Mouse (Mus musculus) thymus, postnatal 4 days (tissue): ENCODE results near the gene Eif4g2.
A peak's percentile ranks its signal among the peaks of the same experiment; 100 is the strongest.

Experiments used
- DNase-seq: peaks from one replicate; pipeline ENCODE4 v3.0.0; 2021

Gene Eif4g2

DNA sequence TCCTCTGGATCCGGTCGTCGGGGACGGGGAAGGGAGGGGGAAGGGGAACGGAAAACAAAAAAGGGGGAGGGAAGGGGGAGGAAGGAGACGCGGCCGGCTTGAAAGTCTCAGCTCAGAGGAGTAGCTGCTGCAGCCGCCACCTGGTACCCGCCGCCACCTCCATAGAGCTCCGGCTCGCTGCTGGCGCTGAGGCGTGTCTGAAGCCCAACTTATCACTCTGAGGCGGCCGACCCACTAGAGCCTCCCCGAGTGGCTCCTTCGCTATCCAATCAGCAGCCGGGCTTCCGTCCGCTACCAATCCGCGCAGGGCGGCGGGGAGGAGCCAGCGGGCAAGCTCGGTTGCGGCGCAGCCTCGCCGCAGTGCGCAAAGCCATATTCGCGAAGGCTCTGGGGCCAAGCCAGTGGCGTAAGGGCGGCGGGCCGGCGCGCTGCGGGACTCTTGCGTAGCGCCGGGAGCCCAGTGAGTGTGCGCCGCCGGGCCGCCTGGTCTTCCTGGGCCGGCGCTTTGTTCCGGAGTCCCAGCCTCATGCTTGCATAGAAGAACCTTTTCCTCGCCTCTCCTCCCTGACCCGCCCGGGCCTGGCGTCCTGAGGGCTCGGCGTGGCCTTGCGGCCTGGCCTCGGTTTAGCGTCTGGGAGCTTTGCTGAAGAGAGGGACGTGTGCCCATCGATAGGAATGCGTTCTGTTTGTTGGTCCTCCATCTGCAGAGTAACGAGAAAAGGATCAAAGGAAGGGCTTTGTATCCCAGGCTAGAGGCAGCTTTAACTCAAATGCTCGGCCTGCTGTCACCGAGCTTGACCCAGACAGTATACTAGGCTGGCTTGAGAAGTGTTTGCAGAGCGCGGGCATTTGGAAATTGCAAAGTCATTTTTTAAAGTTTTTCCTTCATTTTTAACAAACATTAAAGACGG, at the start of gene Eif4g2:
Gene Eif4g2 (minus strand): TSS at position 209 of the 911 bp plus-strand sequence.
- peak; percentile 97 for DNase-seq

DNA sequence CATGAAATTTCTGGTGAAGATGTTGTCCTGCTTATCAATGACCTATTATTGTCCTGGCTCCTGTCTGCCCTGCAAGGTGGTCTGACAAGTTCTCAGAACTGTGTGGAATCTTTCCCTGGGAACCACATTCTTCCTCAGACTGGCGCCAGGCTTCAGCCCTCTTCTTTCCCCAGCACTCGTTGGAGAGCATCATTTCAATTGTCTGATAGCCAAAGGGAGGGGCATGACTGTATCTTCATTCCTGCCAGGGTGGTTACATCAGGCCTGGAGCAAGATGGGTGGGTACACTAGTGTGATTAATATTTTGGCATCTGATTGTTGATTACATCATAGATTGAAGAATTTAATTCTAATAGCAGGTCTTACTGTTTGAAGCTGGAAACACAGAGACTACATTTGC, 49.8 kb upstream of the Eif4g2 start:
- no peak for DNase-seq

DNA sequence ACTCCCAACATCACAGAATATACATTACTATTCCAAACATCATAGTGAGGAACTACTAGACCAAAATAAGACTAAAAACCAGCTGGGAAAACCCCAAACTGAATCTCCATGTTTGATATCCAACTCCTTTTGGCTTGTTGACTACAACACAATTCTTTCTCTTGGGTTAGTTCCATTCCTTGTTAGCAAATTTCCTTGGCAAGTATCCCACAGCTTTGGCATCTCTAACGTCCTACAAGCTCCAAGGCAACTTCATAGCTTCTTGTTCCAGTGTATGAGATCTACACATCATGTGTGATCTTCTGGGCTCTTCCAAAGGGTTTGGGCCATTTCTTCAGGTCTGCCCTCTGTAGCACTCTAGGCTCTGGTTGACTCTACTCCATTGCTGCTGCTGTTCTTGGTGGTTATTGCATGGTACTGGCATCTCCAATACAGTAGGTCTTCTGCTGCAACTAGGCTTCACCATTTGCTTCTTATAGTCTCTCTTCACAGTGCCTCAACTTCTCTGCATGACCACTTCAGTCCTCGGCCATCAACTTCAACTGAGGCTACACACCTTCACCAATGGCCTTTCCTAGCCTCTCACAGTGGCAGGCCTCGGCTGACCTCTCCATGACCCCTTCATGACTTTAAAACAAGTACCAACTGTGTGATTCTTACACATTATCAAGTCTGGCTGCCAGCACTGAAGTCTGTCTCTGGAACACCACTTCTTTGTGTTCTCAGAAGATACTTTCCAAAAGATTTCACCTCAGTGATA, 44.0 kb upstream of the Eif4g2 start:
- no peak for DNase-seq

DNA sequence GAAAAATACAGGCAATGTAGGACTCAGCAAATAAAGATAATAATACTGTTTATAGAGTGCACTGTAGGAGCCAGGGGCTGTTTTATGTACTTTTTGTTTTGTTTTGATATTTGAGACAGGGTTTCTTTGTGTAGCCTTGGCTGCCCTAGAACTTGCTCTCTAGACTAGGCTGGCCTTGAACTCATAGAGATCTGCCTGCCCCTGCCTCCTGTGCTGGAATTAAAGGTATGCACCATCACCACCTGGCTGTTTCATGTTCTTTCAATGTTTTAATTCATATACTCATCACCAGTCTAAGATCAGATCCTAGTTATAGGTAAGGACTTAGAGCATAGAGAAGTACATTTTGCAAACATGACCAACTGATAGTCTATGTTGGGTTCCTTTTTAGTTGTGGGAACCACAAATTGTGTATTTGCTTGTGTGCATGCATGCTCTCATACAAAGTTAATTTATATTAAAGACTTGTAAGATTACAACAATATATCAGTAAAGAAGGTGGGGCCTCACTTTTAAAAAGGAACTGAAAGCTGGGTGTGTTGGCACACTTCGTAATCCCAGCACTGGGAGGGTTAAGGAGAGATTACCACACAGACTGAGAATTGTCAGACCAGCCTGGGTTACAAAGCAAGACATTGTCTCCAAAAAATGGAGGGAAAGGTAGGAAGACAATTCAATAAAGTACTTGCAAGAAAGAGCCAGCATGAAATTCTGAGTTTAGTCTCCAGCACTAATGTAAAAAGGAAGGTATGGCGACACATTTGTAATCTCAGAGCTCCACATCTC, 41.1 kb upstream of the Eif4g2 start:
- no peak for DNase-seq

DNA sequence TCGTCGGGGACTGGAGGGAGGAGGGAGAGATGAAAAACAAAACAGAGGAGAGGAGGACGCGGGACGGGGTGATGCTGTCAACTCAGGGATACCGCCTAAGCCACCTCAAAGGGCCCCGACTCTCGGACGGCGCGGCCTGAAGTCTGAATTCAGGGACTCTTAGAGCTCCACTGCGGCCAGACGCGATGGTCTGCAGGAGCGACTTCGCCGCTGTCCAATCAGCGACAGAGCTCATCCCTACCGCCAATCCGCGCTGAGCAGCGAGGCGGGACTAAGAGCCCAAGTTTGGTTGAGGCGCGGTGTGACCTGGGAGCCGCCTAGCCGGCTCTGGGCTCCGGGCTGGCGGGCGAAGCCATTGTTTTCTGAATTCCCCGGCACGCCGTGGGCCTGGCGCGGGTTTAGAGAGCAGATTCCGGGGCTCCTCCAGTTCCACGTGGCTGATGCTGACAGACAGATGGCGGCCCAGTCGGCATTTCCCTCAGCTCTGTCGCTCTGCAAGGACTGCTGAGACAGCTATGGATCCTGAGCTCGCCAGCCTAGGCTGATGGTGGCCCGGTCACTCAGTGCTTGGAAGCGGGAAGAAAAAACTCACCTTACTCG, 39.8 kb upstream of the Eif4g2 start:
- DNase-seq, result peak; percentile 95

DNA sequence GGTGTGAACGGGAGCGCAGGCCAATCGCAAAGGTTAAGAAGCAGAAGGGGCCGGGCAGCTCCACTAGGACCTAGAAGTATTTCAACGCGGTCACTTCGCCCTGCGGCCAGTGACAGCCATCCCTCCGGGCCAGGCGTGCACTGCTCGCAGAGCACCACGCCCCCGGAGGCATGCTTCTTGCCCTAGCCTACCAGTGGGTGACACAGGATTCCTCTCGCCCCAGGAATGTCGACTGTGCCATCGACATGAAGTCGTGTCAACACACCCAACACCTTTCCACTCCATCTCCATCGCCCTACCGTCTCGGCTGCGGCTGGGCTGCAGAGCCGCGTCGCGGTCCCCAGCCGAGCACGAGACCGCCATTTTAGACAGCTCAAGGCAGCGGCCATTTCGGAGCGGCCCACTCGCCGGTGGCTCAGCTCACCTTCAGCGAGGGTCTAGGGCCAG, 39.3 kb upstream of the Eif4g2 start:
- no peak for DNase-seq

DNA sequence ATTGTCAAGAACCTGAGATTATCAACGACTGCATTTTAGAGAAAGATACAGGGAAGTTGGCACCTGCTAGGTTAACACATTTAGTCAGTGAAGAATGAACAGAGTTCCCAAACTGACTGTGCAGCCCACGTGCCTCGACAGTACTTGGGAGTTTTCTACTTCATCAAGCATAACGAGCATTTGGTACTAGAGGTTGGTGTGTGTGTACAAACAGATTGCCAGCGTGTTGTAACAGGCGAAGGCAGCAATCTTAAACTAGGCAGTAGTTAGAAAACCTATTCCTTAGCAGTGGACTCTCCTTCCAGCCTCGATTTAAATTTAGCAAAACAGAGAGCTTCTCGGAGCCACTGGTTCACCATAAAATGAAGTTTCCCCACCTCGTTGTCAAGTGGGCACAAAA, 38.7 kb upstream of the Eif4g2 start:
- DNase-seq, result no peak

DNA sequence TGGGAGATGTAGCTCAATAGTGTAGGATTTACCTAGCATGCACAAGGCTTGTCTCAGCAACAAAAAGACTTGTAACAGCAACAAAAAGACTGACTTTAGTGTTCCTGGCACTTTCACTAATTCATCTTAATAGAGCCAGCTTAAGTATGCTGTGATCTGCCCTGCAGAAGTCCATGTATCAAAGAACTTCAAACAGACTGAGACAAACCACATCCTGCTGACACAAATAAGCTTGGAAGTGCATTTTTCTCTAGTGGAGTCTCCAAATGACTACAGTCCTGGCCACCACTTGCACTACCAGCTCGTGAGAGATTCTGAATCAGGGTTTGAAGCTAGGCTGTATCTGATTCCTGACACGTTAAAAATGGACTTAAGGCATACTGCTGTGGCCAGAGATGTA, 26.7 kb upstream of the Eif4g2 start:
- DNase-seq, result no peak

DNA sequence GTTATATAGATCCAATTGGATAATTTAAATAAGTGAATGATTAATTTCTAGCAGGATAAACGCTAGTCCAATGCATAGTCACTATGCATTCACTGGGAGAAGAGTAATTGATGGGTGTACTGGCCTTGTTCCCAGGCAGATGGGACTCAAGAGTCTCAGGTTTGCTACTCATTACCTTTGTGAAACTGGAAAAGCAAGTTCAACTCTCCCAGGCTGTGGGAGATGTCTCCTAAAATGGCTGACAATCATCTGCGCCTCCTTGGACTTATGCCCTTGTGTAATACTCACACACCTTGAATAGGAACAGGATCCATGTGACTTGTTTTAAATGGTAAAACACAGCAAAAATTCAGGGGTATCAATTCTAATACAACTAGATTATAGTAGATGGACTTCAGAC, 26.3 kb upstream of the Eif4g2 start:
- DNase-seq, result no peak

DNA sequence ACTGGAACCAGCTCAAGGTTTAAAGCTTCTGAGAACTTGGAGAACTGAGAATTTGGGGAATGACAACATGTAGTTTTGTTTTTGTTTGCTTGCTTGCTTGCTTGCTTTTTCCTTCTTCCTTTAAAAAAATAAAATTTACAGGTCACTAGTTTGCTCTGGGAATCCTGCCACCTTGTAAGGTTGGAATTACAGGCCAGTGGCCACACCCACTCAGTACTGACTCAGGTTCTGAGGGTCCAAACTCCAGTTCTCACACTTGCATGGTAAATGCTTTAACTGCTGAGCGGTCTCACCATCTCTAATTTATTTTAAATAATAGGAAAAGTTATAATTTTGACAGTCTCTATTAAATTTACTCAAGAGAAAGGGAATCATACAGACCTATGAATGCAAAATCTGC, 15.4 kb upstream of the Eif4g2 start:
- DNase-seq, result no peak

DNA sequence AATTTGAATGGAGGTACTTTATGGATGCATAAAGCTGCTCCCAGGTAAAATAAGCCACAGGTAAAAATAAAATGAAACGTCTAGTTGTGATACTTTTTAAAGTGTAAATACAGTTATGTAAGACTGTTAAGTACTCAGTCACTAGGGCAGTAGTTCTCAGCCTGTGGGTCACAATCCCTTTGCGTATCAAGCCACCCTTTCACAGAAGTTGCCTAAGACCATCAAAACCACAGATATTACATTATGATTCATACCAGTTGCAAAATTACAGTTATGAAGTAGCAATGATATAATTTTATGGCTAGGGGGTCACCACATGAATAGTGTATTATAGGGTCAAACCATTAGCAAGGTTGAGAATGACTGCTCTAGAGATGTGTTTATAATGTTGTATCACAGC, 12.3 kb upstream of the Eif4g2 start:
- DNase-seq, result no peak

DNA sequence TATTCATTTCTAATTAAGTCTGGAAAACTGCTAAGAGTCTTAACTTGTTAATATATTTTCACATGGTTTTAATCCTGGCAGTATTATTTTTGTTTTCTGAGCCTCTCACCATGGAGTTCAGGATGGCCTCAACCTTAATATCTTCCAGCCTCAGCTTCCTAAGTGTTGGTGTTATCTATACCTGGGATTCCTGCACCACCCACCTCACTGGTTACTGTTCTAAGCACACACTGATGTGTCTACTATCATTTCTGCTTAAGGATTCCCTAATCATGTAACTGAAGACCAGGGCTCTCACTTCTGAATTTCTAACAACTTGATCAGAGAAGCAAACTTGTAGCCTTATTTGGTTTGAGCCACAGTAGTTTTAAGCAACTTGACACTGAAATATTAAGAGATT, 2.3 kb upstream of the Eif4g2 start:
- DNase-seq, result no peak

DNA sequence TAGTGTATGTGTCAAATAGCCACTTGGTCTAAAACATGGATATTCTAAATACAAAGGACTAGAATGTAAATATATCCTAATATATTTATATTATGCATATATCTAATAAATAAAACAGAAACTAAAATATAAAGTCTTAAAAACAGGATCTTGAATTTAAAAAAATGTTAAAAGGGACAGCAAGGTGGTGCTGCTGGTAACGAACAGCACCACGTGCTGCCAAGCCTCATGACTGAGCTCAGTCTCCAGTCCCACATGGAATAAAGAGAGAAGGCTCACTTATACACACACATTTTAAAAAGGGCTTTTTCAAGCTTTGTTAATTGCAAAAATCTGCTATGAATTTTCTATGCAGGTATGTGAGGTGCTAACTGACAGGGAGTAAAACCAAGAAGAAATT, 1.6 kb upstream of the Eif4g2 start:
- DNase-seq, result no peak

DNA sequence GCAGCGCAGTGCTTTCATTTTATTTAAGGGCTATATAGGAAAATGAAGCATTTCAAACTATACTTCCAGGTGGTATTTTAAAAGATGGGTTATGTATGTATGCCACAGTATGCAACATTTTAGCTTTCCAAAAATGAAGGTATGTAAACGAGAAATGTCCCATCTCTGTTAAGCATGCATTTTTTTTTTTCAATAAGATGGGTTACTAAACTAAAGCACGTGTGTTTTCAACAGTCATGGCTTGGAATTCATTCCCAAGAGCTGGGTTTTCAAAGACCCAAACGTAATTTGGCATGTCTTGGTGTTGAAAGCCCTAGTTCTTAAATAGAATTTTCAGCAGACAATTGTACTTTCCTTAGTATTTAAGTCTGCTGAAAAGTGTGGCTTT, 897 bp upstream of the Eif4g2 start:
- no peak for DNase-seq

DNA sequence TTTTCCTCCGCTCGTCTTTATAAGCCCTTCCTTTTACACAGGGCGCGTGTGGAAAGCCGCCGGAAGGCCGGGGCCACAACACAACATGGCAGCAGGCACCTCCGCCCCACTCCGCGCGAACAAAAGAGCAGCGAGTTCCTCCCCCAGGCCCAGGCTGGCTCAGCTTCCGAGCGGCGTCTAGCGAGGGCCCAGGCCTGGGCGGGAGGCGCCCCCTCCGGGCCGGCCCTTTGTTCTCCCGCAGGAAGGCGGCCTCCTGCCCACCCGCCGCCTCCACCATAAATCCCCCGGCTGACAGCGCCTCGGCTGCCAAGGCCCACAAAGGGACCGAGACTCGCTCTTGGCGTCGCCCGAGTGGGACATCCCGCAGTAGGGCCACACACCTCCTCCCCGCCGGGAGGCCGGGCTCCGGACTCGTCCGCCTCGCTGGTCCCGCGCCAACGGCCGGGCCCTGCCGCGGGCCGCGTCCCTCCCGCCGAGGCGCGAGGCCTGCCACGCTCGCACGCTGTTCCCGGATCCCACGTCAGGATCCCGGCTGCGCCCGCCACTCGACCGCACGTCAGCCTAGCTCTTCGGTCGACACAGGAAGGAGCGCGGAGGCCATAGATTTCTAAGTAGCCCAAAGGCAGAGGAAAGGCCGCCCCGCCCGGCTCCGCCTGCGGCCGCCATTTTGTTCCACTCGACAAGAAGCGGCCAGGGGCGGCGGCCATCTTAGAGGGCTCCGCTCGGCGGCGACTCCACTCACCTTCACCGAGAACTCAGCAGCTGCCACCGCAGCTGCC, 598 bp downstream of the Eif4g2 start:
- peak; percentile 90 for DNase-seq

DNA sequence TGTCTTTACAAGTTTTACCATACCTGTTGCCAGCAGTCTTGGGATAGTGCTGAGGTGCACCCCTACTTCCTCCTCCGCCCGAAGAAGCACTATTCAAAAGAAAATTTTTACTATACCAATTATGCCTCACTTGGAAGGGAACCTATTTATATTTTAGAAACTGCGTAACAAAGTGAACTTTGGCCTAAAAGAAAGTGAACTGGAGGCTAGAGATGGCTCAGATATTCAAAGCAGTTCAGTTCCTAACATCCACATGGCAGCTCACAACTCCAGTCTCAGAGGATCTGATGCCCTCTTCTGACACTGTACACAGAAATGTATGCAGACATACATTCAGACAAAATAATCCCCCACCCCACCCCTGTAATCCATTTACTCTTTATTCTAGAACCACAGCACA, 2.0 kb downstream of the Eif4g2 start:
- DNase-seq, result no peak

DNA sequence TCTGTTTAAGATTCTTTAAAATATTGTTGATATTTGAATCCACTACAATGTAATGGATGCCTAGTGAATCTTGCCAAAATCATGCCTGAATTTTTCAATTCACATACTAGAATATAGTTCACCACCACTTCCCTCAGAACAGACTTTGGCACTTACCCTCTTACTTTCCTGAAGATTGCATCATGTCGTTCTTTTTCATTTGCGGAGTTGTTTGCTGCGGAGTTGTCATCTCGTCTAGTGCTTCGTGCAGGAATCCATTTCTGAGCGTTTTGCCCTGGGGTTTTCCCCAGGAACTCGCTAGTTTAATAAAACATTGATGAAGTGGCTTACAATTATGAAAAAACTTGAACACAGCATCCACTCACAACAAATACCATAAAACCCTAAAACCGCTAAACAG, 2.8 kb downstream of the Eif4g2 start:
- no peak for DNase-seq

DNA sequence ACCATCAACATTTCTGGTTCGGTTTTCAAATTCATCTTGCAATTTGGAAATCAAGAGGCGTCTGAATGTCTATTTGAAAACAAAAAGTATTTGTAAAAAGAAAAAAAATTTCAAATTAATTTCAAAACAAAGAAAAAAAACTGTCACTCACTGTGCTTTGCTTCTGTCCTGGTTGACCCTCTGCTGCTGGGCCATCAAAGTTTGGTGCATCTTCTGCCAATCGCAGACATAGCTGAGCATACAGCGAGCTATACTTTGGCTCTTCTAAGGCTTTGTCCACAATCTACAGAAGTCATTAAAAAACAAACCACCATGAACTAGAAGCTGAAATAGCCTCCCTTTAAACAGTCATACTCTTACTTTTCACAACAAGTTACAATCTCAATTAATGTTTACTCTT, 4.6 kb downstream of the Eif4g2 start:
- DNase-seq, result no peak

DNA sequence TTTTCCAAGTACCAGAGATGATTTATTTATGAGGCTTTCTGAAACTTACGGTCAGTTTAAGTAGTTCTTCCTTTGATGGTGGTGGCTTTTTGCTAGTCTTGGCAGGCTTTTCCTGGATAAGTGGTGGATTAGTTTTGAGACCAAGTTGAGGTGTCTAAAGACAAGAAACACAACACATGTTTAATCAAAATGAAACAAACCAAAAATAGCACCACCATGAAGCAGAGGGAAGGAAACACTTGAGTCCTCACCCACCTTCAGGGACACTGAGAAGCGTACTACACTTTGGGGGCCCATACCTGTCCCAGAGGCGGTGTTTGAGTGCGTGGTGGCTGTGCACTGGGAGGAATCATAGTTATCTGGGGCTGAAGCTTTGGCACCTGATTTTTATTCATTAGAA, 7.5 kb downstream of the Eif4g2 start:
- no peak for DNase-seq

DNA sequence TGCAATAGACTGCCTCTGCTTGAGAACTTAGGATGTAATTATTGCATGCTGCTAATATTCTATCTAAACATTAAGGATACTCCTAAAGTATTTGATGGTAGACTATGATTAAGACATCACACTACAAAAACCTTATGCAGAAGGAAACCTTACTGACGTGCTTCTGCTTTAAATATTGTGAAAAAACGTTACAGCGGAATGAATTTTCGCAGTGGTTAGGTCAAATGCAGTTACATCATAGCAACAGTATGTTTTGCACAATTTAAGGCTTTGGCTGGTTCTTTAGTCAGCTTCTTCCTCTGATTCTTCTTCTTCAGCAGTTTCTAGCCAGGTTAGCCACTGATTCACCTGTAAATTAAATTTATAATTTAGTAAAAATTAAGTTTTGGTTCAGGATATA, 10.4 kb downstream of the Eif4g2 start:
- DNase-seq, result no peak

DNA sequence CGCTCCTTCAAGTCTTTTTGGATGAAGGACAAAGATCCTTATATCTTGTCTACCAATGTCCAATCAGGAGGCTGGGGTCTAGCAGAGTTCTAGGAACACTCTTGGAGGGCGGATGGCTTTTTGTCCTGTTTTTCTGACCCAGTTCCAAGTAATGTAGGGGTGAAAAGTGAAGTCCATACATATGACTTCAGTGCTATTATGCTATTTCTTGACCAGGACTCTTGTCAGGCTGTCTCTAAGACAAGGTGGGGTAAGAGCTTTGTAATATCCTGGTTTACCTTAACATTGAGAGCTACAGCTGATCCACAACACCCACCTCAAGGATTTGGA, 12.7 kb downstream of the Eif4g2 start:
- DNase-seq, result no peak

DNA sequence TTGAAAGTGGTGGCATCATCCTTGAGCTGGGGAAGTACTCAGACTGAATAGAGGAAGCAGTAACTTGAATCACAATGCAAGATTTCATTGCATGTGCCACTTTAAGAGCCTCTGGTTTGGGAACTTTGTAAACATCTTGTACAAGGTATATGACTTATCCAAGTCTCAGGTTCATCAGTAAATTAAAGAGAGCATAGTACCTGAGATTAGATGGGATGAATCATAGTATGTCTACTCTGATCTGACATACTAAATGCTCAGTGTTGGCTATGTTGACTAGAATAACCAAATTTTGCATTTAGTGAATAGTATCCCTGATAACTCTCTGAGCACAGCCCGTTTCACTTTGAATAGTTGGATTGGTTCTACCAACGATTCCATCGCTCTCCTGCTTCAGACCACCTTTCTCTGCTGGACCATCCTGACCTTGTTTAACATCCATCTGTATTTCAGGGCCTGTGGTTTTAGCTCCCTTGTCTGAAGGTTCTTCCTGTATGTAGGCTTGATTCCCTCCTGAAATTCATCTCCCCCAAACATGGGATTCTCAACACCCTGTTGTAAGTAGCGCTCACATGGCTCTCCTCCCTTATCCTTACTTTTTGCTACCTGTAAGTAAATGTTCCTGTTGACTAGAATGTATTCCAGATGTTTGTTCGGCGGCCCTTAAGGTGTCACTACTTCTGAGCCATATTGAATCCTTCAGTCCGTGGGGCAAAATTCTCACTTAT, 13.2 kb downstream of the Eif4g2 start:
- DNase-seq, result no peak
